Mouse (Mus musculus) hindlimb bud, embryonic 11.5 days (tissue): Measurements from ENCODE around the gene Olfr638.
"Not testable (repeated sequence)": the region's sequence is repeated elsewhere in the genome, so short reads cannot be mapped to it uniquely, and the experiment has no call there.

Experiments
- DNase-seq: peaks from one replicate; pipeline ENCODE4 v3.0.0-alpha.2; 2012; ENCODE audit warnings: low read depth, low spot score; ENCODE audit errors: extremely low spot score

Olfr638 gene

DNA sequence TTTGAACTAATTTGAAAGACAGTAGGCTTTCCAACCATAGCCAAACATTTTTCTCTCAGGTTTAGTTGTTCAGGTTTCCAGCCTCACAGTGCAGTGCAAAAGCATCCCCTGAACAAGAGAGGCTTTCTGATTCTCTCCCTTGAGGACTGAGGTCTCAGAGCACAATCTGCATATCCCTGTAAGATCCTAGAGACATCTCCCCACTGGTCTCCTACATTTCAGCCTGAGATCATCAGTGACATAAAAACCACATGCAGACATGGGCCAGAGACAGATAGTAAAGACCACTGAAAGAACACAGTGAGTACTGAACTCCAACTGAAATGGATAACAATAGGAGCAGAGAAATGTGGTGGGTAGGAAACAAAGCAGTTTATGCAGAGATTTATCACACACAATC is at the start of gene Olfr638:
TSS of gene Olfr638 (plus strand) at position 301 of the 400 bp plus-strand sequence.
- DNase-seq: no peak

DNA sequence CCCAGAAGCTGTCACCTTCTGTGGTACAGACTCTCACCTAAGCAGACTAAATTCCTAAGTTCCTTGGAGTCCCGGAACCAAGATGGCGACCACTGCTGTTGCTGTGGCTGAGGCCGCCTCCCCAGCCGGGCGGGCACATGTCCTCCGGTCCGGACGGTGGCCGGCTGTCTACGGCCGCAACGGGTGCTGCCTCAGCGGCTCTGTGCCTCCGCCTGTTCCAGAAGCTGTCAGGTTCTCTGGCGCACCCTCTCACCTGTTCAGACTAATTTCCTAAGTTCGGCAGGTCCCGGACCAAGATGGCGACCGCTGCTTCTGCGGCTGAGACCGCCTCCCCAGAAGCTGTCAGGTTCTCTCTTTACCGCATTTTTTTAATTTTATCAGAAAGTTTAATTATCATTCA is 31.7 kb upstream of the Olfr638 start:
- not testable (repeated sequence) for DNase-seq

DNA sequence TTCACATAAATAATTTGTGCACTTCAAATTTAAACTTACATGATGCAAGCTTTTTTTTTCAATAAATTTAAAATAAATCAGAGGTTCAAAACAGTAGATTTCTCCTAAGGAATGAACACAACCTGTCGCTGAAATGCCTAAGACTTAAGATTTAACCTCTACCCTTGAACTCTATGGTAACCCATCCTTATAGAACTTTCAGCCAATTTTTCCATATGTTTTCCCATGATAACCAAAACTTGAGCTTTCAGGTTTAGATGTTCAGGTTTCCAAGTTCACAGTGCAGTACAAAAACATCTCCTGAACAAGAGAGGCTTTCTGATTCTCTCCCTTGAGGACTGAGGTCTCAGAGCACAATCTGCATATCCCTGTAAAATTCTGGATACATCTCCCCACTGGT is 27.7 kb upstream of the Olfr638 start, which contains the start of gene Olfr635:
TSS of gene Olfr635 (plus strand) at position 301 of the 400 bp plus-strand sequence.
- no peak for DNase-seq

DNA sequence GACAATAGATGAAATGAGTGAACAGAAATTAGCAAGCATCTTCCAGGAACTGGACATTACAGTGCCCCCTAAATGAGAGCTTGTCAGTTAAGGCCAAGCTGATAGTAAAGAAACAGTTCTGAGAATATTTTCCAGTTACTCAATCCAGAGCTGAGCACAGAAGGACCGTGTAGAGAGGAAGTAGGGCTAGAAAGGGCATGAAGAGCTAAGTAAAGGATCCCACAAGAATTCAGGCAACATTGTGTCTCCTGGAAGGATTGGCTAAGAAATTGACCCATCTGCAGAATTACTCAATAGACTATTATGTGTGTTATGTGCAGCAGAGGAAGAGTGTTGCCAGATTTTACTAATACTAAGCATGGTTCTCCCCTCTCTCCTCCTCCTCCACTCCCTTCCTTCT is 26.8 kb upstream of the Olfr638 start:
- DNase-seq: no peak

DNA sequence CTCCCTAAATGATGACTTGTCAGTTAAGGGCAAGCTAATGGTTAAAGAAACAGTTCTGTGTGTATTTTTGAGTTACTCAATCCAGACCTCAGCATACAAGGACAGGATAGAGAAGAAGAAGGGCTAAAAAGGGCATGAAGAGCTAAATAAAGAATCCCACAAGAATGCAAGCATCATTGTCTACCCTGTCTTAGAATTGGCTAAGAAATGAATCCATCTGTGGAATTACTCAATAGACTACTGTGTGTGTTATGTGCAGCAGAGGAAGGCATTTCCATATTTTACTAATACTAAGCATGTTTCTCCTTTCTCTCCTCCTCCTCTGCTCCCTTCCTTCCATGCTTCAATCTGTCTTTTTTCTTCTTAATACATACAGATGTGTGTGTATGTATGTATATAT is 578 bp downstream of the Olfr638 start:
- no peak for DNase-seq

DNA sequence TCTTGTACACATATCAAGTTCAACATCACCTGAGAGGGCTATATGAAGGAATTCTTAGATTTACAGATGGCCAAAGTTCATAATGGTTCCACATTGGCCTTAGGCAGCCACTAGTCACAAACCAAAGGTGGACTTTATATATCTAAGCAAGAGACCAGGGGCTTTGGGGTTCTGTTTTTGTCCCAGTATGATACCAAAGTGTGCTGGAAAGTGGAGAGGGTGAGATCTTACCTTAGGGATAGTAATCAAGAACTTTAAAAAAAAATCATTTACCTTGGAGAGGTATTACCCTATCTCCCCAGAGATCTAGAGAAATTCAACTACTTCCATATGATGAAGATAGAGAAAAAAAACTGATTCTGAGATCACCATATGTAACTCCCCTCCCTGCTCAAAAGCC is 18.7 kb downstream of the Olfr638 start, which contains the start of gene Olfr639:
TSS of gene Olfr639 (minus strand) at position 101 of the 400 bp plus-strand sequence.
- DNase-seq: no peak

DNA sequence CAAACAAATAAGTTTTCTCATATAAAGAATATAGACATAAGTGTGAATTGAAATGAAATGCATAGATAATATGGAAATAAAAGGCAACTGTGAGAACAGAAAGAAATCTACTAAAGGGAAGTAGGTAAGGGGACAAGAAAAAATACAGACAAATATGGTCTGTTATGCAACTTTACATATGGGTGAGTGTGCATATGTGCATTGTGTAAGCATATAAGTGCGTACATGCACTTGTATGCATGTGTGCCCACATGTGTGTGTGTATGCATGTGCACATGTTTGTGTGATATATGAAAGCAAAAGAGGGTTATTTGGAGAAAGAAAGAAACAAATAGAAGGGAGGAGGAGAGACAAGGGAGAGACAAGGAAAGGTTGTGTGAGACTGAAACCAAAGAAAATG is 20.4 kb downstream of the Olfr638 start:
- DNase-seq: no peak

DNA sequence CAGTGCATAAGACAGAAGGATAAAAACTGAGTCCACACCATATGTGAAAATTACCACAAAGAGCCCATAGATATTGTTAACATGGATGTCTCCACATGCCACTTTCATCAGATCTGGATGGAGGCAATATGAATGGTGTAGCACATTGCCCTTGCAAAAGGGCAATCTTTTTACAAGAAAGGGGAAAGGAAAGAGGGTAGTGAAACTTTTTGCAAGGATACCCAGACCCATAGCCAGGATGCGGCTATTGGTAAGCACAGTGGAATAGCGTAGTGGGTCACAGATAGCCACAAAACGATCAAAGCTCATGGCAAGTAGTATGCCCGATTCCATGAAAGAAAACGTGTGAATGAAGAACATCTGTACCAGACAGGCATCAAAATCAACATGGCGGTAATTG is 23.1 kb downstream of the Olfr638 start:
- DNase-seq: no peak

DNA sequence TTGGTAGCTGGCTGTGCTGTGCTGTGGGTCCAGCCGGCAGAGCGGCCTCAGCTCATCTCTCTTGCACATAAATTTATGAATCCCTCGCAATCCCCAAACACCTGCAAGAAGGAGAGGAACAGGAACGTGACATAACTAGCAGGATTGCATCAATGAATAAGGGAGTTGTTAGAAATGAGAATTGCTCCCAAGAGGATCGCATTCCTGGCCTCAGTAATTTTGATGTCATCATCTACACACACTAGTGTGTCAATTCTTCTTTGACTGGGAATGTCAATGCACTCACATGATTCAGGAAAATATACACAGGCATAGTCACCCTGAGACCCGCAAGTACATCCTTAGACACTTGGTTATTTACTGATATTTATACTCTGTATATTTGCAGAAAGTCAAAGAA is 26.9 kb downstream of the Olfr638 start, which contains the start of gene Olfr640:
TSS of gene Olfr640 (minus strand) at position 101 of the 400 bp plus-strand sequence.
- DNase-seq: no peak

DNA sequence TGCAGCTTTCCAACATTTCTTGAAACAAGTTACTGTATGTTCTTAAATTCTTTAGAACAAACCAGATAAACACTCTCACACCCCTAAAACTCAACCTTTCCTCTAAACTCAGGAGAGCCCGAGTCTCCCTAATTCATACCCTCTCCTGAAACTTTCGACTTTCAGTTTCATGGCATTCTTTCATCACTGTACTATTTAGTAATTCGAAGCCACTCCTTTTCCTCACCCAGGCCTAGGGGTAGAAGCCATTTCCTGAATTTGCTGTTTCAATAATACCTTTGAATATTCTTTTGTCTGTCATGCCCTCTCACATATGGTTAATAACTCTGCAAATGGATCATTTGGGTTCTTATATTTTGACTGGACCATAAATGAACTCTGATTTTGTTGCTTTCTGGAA is 28.4 kb downstream of the Olfr638 start:
- no peak for DNase-seq

DNA sequence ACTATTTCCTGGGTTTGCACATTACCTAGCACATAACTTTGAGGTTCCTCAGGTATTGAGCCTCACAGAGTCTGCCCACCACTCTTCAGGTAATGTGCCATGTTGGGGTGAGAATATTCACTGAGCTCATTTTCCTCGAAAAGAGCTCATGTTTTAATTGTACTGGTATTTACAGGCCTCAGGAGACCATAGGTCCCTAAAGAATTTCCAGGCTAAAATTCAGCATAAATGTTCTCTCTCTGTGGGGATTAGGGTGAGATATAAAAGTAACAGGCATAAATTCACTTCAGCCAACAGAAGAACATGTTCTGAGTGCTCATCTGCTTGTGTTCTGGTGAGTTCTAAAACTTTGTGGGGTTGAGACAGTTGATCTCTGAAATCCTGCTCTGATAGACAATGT is 36.6 kb downstream of the Olfr638 start, which contains the start of gene Olfr641:
TSS of gene Olfr641 (plus strand) at position 301 of the 400 bp plus-strand sequence.
- DNase-seq: no peak

DNA sequence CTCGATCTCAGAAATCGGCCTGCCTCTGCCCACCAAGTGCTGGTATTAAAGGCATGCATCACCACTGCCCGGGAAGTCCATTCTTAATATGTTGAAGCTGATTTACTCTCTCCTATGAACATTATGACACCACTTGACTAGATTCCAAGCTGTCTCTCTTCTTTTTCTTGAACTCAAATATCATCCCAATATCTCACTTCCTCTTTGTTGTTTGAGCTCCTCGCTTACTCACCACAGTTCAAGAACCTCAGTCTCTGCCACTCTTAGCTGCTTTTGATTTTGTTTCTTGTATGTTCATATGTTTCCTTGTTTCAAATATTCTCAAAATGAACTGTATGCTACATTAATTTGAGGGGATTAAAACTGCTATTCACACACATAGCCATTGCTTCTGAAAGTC is 52.2 kb downstream of the Olfr638 start:
- DNase-seq: no peak

DNA sequence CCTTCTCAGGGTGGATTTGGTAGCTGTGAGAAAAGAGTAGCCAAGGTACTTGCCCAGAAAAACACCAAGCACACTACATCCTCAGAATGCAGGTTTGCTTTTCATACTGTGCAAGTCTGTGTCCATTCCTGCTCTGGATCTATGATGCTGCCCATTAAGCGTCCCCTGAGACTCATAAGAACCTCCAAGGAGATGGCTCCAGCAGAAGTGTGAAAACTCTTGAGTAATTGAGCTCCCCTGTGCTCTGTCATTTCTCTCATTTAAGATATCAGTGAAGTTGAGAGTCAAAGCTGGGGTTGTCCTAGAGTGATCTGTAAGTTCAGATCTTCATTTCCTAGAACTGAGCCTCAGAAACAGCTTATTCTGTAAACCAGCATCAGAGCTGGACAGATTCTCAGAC is 54.0 kb downstream of the Olfr638 start, which contains the start of gene Olfr642:
TSS of gene Olfr642 (minus strand) at position 101 of the 400 bp plus-strand sequence.
- no peak for DNase-seq
